Mouse (Mus musculus): Measurements from ENCODE around the gene Cep112.

Cep112 gene

GRCm38 (mm10) chr11:108606836-108607235 is 181.8 kb downstream of the Cep112 start:
- no peak for DNase-seq

GRCm38 (mm10) chr11:108620628-108621433 is 195.8 kb downstream of the Cep112 start:
- DNase-seq = no peak

DNA sequence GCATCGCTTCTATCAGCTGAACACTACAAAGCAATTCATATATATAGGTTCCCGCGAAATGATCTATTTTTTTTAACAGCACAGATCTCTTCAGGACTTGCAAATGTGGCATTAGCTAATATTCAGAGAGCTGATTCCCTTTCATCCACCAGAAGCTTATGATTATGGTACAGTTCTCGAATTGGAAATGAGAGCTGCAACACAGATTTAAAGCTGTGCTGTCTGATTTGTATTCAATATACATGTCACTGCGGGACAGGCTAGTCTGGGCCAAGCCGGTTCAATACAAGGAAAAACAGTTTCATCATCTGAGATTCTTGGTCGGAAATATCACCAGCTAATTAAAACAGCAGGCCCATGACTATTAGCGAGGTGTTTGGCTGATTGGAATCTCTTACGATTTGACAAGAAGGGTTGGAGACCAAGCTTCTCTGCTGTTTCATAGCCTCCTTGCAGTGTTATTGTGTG is 196.5 kb downstream of the Cep112 start:
- DNase-seq = no peak

- no peak for DNase-seq
These were observed 200.7 kb downstream of the Cep112 start for GRCm38 (mm10) chr11:108625546-108626232.

GRCm38 (mm10) chr11:108637780-108638179 is 212.8 kb downstream of the Cep112 start:
- no peak for DNase-seq

- no peak for DNase-seq
These were observed 230.6 kb downstream of the Cep112 start for GRCm38 (mm10) chr11:108655574-108655973.

DNA sequence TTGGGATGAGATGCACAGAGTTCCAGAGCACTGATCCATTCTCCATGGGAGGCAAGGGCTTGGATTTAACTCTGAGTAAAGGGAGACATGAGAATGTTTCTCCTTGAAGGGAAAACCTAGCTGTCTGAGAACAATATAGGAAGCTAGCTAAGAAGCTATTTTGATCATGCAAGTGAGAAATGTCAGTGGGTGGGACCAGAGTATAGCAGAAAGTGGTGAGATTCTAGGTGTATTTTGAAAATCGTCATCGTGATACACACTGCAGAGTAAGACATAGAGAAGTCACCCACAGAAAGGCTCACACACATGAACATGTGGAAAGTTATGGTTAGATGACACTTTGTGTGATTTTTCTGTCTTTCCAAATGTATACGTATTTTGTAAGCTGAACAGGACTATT is 257.0 kb downstream of the Cep112 start:
- DNase-seq = no peak

DNA sequence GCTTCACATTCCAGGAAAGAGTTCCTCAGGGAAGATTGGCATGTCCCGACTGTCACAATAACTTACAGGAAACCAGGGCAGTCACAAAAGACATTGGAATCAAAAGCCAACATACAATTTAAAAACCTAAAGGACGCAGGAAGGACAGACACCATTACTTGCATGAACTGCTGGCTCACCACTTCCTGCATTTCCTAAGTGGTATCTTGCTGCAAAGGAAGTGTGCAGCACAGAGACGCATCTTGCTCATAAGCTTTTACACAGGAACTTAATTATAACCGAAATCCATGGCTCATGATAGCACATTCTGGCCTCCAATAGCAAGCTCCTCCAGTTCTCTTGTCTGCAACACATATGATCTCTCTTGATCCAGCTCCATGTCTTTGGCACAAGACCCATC is 271.6 kb downstream of the Cep112 start:
- peak; percentile 2 for DNase-seq

DNA sequence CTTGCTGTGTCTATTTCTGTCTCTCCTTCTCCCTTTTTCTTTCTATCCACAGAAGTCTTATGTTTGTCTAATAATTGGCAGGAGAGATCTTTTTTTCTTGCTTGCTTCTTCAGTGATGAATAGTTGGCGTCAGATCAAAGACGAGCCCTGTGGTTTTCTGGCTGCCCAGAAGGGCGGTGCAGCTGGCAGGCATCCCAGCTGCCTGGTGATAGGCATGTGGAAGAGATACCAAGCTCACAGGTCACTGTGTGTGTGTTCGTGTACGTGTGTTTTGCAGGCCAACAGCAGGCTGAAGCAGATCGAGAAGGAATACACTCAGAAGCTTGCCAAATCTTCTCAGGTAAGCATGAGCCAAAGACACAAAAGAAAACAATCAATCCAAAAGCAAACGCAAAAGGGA is 327.3 kb downstream of the Cep112 start:
- DNase-seq = peak; percentile 88

DNA sequence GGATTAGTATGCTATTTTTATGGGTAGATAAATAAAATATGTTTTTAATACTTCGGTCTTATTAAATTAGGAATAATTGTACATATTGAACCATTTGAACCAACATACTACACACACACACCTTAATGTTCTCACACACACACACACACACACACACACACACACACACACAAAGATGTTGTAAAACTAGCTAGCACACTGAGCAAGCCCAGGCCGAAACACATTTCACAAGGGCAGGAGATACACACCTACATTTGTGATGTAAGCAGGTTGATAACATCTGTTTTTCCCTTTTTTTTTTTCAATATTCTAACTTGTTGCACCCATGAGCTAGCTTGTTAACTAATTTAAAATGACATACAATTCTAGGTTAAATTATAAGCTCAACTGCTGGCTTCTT is 327.8 kb downstream of the Cep112 start:
- no peak for DNase-seq

DNA sequence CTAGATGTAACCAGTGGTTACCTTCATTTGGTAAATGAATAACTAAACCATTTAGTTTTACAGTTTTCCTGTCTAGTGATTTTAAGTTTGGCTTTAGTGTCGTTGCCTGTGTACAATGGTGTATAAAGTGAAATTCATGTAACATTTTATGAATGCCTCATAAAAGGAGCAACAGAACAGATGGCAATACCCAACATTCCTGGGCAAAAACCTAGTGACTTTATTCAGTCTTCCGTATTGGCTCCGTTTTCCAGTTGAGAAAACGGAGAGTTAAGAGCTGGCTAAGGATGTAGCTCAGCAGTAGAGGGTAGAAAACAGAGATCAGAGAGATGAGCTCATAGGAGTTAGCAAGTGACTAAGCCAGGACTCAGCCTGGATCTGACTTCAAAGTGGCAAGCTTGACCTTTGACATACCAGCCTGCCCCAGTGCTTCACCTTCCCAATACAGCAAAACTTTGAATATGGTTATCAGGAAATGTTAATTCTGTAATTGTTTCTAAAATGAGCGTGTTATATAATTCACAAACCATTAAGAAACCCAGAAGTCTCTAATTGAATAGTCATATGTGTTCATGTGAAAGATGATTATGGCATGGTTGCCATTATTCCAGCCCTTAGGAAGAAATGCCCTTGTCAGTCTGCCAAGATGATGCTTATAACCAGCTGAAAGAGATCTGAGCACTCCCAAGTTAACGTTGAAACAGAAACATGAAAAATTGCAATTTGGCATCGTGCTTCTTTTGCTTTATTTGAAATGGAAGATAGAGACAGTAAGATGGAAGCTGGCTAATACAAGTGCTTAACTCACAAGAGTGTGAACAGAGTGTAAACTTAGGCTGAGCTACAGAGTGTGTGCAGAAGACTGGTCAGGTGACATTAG is 328.6 kb downstream of the Cep112 start:
- DNase-seq = no peak

- DNase-seq = no peak
These were observed 332.2 kb downstream of the Cep112 start for GRCm38 (mm10) chr11:108757211-108757610.

GRCm38 (mm10) chr11:108757626-108758430 is 332.8 kb downstream of the Cep112 start:
- DNase-seq = no peak

DNA sequence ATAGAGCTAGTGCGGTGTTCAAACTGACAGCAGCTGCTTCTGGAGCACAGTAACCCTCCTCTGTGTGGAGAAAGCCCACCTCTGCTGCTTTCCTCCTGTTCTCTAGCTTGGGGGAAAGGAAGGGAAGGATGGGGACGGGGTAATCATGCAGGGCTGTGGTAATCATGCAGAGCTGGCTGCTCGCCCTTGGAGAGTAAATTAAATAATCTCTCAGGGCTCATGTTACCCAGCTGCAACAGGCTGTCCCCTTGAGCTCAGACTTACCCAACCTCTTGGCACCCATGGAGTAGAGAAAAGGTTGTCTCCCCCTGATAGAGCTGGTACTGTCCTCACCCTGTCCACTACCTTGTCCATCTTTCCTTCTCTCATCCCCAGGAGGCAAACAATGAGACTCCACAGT is 345.1 kb downstream of the Cep112 start:
- no peak for DNase-seq

DNA sequence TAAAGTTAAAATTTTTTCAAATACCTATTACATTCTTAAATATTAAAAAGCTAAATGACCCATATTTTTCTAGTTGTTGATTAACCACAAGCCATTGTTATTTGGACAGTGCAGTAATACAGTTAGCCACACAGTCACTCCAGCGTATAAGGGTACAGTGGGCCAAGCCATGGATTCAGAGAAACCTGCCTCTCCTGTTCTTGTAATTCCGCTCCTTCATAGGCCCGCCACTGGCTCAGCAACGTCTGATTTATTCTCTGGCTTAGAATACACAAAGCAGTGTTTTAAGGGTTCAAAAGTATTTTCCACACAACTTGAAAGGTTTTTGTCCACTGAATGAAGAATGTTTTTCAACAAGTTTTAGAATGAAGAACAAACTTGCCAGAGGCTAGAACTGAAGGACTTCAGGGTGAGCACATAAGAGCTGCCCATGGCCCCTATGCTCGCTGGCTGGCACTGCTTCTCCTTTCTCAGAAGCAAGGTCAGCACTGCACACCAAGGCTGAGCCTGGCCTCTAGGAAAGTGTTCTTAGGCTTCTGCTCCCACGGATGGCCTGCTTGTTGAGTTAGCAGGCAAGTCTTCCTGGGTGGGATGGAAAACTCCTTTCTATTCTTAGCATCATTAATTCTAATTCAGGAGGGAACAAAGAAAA is 349.2 kb downstream of the Cep112 start:
- no peak for DNase-seq

- DNase-seq = peak; percentile 29
These were observed 352.2 kb downstream of the Cep112 start for GRCm38 (mm10) chr11:108777158-108777557.

DNA sequence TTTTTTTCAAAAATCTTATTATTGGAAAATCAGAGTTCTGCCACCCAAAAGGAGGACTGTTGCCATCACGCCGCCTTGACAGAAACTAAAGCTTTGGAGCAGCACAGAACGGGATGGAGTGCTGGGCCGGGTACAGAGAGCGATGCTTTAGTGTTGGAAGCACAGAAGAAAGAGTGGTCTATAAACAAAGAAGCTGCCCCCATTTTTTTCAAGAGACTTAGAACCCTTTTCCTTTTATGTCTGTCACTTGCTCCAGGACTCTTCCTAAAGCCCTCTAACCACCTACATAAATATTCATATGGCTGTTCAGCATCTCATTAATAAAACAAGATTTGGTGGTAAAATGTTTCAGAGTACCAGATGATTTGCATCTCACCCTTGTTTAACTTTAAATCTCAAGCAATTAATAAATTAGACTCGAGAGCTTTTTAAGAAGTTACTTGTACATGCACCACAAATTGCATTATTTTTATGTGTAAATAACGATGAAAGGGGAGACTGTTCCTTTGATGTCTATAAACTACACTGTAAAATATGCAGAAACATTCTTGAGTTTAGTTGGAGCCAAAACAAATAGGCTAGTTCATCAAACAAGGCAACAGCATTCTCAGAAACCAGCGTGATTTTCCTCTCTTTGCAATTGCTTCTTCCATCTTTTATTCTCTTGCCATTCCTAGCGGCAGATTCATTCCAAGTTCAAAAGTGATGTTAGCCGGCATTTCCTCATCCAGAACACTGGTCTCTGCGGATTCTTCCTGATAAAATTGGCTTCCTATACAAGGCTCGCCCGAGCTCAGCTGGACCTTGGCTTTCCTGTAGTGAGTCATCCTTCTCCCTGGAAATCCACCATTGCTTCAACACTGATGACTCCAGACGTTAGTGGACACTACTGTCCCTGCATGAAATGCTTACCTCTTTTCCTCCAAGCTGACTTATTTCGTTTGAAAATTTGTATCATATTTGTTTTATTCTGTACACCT is 355.6 kb downstream of the Cep112 start:
- peak; percentile 29 for DNase-seq

- no peak for DNase-seq
These were observed 373.4 kb downstream of the Cep112 start for GRCm38 (mm10) chr11:108798398-108798797.

DNA sequence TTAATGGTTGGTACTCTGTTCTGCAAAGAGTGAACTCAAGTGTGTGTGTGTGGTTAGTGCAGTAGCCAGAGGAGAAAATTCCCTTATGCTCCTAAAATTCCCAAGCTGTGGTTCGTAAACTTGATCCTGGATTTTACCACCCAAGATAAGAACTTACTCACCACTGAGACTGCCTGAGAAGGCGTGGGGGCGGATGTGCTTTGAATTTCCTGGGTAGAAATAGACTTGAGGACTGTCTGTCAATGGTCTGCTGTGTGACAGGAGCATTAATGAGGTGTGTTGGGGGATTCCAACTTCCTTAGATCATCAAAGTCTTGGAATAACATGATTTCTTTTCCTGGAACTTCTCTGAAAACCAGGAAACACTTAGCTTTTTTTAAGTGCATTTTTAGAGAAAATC is 374.7 kb downstream of the Cep112 start:
- no peak for DNase-seq

DNA sequence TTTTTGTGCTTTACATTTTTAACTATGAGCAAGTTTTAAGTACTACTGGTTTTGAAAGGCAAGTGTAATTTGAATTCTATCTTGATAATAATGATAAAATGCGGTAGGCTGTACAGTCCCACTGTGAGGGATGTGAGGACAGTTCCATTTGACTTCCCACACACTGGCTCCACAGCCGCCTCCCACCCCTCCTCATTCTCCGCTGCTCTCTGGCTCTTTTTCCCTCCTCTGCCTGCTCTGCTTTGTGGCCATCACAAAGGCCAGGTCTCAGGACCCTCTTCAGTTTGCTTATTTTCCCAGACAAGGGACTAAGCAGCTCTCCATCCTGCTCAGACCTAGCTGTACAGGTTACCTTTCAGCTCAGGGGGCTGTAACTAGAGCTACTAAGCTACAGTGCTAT is 379.0 kb downstream of the Cep112 start:
- DNase-seq = no peak

- DNase-seq = no peak
These were observed 381.0 kb downstream of the Cep112 start for GRCm38 (mm10) chr11:108805947-108806346.

Data from kidney, postnatal 14 days (tissue).